Mouse (Mus musculus) liver, embryonic 14.5 days (tissue): ENCODE measurements at regions not wholly inside any gene's neighbourhood (a gene's known extent, or its start where the extent isn't known, plus 50 kb on each side); places are given as distances from the start of the nearest gene placed in this dataset.

Source experiments
- CTCF ChIP-seq: IDR thresholded peaks from 2 replicates; pipeline ENCODE4 v1.5.1; 2016; ENCODE audit warnings: antibody characterized with exemption, low read depth, control low read depth
- EP300 ChIP-seq: IDR thresholded peaks from 2 replicates; pipeline ENCODE4 v1.6.1; 2016; ENCODE audit warnings: antibody characterized with exemption, low read depth

- TF ChIP-seq CTCF = no peak
- TF ChIP-seq EP300 = no peak
Observed at GRCm38 (mm10) chr8:103855291-103855690, 246.1 kb upstream of the Cdh5 start.
